Mouse (Mus musculus) ES-E14 (cell line): ENCODE data around the gene Otulin.

Source experiments
- HCFC1 ChIP-seq: IDR thresholded peaks from 2 replicates; pipeline ENCODE4 v1.6.1; 2012; ENCODE audit warnings: low read length, inconsistent platforms, borderline replicate concordance; ENCODE audit not compliant: insufficient read depth
- ZC3H11A ChIP-seq: IDR thresholded peaks from 2 replicates; pipeline ENCODE4 v1.6.1; 2012; ENCODE audit warnings: low read depth, mild to moderate bottlenecking, inconsistent platforms, low read length, borderline replicate concordance
- ZNF384 ChIP-seq: IDR thresholded peaks from 2 replicates; pipeline ENCODE4 v1.6.1; 2012; ENCODE audit warnings: low read depth, low read length, inconsistent platforms

- TF ChIP-seq ZNF384 (no peak), ZC3H11A (no peak), HCFC1 (no peak)
These were observed 43.5 kb upstream of the Otulin start for GRCm38 (mm10) chr15:27674041-27674440.
